Mouse (Mus musculus): ENCODE measurements around the gene Slco2b1. TPM values are rescaled to one million over a fixed set of nuclear protein-coding genes. Genes with fewer than 3 reads are reported as not detected.

Gene Slco2b1
- polyA plus RNA-seq, 1 experiment from 2014 or later = 0.18 TPM

GRCm38 (mm10) chr7:99667096-99667495 lies 44.0 kb downstream of the Slco2b1 start:
- no peak overlapping the region for H3K27ac ChIP-seq (replicated peaks)
- H3K36me3 ChIP-seq (replicated peaks) = no peaks in the 10 kb centered on the region
- H3K4me3 ChIP-seq (replicated peaks) = no peak overlapping the region
- H3K9ac ChIP-seq = no peak overlapping the region
- H3K27me3 ChIP-seq = no peaks in the 10 kb centered on the region; the same call in 1 of the 2 replicates
- peaks cover 7% of the 10 kb centered on the region; the same call in 1 of the 2 replicates for H3K4me1 ChIP-seq (replicated peaks)
- ATAC-seq (ENCODE audit: insufficient read depth) = no peak
- 76% methylated on average over 16 of the region's 16 CpGs for WGBS (ENCODE audit: insufficient replicate concordance)
- no peak overlapping the region for H3K4me2 ChIP-seq
- no peaks in the 10 kb centered on the region for H3K9me3 ChIP-seq (replicated peaks)

GRCm38 (mm10) chr7:99665731-99666452 lies 45.2 kb downstream of the Slco2b1 start:
- Histone ChIP-seq H3K4me3 (replicated peaks) (no peak overlapping the region), H3K27me3 (no peaks in the 10 kb centered on the region; the same call in 1 of the 2 replicates), H3K4me1 (replicated peaks) (no peaks in the 10 kb centered on the region), H3K36me3 (replicated peaks) (no peaks in the 10 kb centered on the region), H3K9me3 (replicated peaks) (no peaks in the 10 kb centered on the region), H3K4me2 (no peak overlapping the region), H3K9ac (no peak overlapping the region), H3K27ac (replicated peaks) (no peak overlapping the region)
- ATAC-seq (ENCODE audit: insufficient read depth) = no peak
- WGBS (ENCODE audit: insufficient replicate concordance) = 76% methylated on average over 10 of the region's 10 CpGs

- Histone ChIP-seq H3K9me3 (replicated peaks) (no peaks in the 10 kb centered on the region), H3K4me3 (replicated peaks) (no peak overlapping the region), H3K27ac (replicated peaks) (no peak overlapping the region), H3K36me3 (replicated peaks) (no peaks in the 10 kb centered on the region), H3K9ac (no peak overlapping the region), H3K4me1 (replicated peaks) (no peaks in the 10 kb centered on the region), H3K27me3 (no peaks in the 10 kb centered on the region; the same call in 1 of the 2 replicates), H3K4me2 (no peak overlapping the region)
- WGBS (ENCODE audit: insufficient replicate concordance) = 51% methylated on average over 11 of the region's 11 CpGs
- ATAC-seq (ENCODE audit: insufficient read depth) = no peak
Observed at GRCm38 (mm10) chr7:99664571-99665485, 46.3 kb downstream of the Slco2b1 start.

GRCm38 (mm10) chr7:99663507-99664220 lies 47.5 kb downstream of the Slco2b1 start:
- Histone ChIP-seq H3K9me3 (replicated peaks) (no peaks in the 10 kb centered on the region), H3K9ac (no peak overlapping the region), H3K4me1 (replicated peaks) (no peaks in the 10 kb centered on the region), H3K27ac (replicated peaks) (no peak overlapping the region), H3K27me3 (peaks cover 4% of the 10 kb centered on the region; the same call in 1 of the 2 replicates), H3K36me3 (replicated peaks) (no peaks in the 10 kb centered on the region), H3K4me3 (replicated peaks) (no peak overlapping the region), H3K4me2 (no peak overlapping the region)
- no peak for ATAC-seq (ENCODE audit: insufficient read depth)
- 65% methylated on average over 9 of the region's 9 CpGs for WGBS (ENCODE audit: insufficient replicate concordance)

GRCm38 (mm10) chr7:99662311-99662710 lies 48.8 kb downstream of the Slco2b1 start:
- Histone ChIP-seq H3K9ac (no peak overlapping the region), H3K27me3 (peaks cover 5% of the 10 kb centered on the region; the same call in 1 of the 2 replicates), H3K4me1 (replicated peaks) (no peaks in the 10 kb centered on the region), H3K4me2 (no peak overlapping the region), H3K9me3 (replicated peaks) (no peaks in the 10 kb centered on the region), H3K36me3 (replicated peaks) (no peaks in the 10 kb centered on the region), H3K4me3 (replicated peaks) (no peak overlapping the region), H3K27ac (replicated peaks) (no peak overlapping the region)
- WGBS (ENCODE audit: insufficient replicate concordance) = 63% methylated on average over 2 of the region's 2 CpGs
- ATAC-seq (ENCODE audit: insufficient read depth) = no peak

GRCm38 (mm10) chr7:99661571-99662230 lies 49.4 kb downstream of the Slco2b1 start:
- Histone ChIP-seq H3K4me2 (no peak overlapping the region), H3K27me3 (peaks cover 11% of the 10 kb centered on the region; the same call in 1 of the 2 replicates), H3K4me1 (replicated peaks) (no peaks in the 10 kb centered on the region), H3K27ac (replicated peaks) (no peak overlapping the region), H3K36me3 (replicated peaks) (no peaks in the 10 kb centered on the region), H3K9ac (no peak overlapping the region), H3K4me3 (replicated peaks) (no peak overlapping the region), H3K9me3 (replicated peaks) (no peaks in the 10 kb centered on the region)
- WGBS (ENCODE audit: insufficient replicate concordance) = 61% methylated on average over 14 of the region's 14 CpGs
- no peak for ATAC-seq (ENCODE audit: insufficient read depth)

GRCm38 (mm10) chr7:99661071-99661470 lies 50.1 kb downstream of the Slco2b1 start:
- Histone ChIP-seq H3K4me2 (no peak overlapping the region), H3K4me1 (replicated peaks) (no peaks in the 10 kb centered on the region), H3K27me3 (peaks cover 14% of the 10 kb centered on the region; the same call in 1 of the 2 replicates), H3K27ac (replicated peaks) (no peak overlapping the region), H3K9ac (no peak overlapping the region), H3K4me3 (replicated peaks) (no peak overlapping the region), H3K36me3 (replicated peaks) (no peaks in the 10 kb centered on the region), H3K9me3 (replicated peaks) (no peaks in the 10 kb centered on the region)
- WGBS (ENCODE audit: insufficient replicate concordance) = 76% methylated on average over 9 of the region's 9 CpGs
- no peak for ATAC-seq (ENCODE audit: insufficient read depth)

GRCm38 (mm10) chr7:99659379-99660029 lies 51.6 kb downstream of the Slco2b1 start:
- no peaks in the 10 kb centered on the region for H3K9me3 ChIP-seq (replicated peaks)
- no peak for ATAC-seq (ENCODE audit: insufficient read depth)
- WGBS (ENCODE audit: insufficient replicate concordance) = 41% methylated on average over 12 of the region's 12 CpGs
- H3K4me1 ChIP-seq (replicated peaks) = no peaks in the 10 kb centered on the region
- H3K4me3 ChIP-seq (replicated peaks) = no peak overlapping the region
- H3K9ac ChIP-seq = no peak overlapping the region
- H3K4me2 ChIP-seq = no peak overlapping the region
- H3K27ac ChIP-seq (replicated peaks) = no peak overlapping the region
- no peaks in the 10 kb centered on the region for H3K36me3 ChIP-seq (replicated peaks)
- peaks cover 26% of the 10 kb centered on the region for H3K27me3 ChIP-seq

- ATAC-seq (ENCODE audit: insufficient read depth) = no peak
- H3K4me1 ChIP-seq (replicated peaks) = no peaks in the 10 kb centered on the region
- H3K36me3 ChIP-seq (replicated peaks) = no peaks in the 10 kb centered on the region
- H3K9me3 ChIP-seq (replicated peaks) = no peaks in the 10 kb centered on the region
- no peak overlapping the region for H3K4me3 ChIP-seq (replicated peaks)
- H3K27me3 ChIP-seq = peaks cover 50% of the 10 kb centered on the region
- no peak overlapping the region for H3K9ac ChIP-seq
- no peak overlapping the region for H3K4me2 ChIP-seq
- H3K27ac ChIP-seq (replicated peaks) = no peak overlapping the region
- 50% methylated on average over 11 of the region's 11 CpGs for WGBS (ENCODE audit: insufficient replicate concordance)
Observed at GRCm38 (mm10) chr7:99654244-99654643, 56.9 kb downstream of the Slco2b1 start.

GRCm38 (mm10) chr7:99649585-99649984 lies 61.6 kb downstream of the Slco2b1 start:
- no peak for ATAC-seq (ENCODE audit: insufficient read depth)
- no peaks in the 10 kb centered on the region for H3K9me3 ChIP-seq (replicated peaks)
- H3K4me2 ChIP-seq = no peak overlapping the region
- no peak overlapping the region for H3K4me3 ChIP-seq (replicated peaks)
- no peaks in the 10 kb centered on the region for H3K4me1 ChIP-seq (replicated peaks)
- peaks cover 37% of the 10 kb centered on the region for H3K27me3 ChIP-seq
- H3K9ac ChIP-seq = no peak overlapping the region
- no peaks in the 10 kb centered on the region for H3K36me3 ChIP-seq (replicated peaks)
- WGBS (ENCODE audit: insufficient replicate concordance) = 60% methylated on average over 4 of the region's 4 CpGs
- H3K27ac ChIP-seq (replicated peaks) = no peak overlapping the region
